In the genomic region with DNA sequence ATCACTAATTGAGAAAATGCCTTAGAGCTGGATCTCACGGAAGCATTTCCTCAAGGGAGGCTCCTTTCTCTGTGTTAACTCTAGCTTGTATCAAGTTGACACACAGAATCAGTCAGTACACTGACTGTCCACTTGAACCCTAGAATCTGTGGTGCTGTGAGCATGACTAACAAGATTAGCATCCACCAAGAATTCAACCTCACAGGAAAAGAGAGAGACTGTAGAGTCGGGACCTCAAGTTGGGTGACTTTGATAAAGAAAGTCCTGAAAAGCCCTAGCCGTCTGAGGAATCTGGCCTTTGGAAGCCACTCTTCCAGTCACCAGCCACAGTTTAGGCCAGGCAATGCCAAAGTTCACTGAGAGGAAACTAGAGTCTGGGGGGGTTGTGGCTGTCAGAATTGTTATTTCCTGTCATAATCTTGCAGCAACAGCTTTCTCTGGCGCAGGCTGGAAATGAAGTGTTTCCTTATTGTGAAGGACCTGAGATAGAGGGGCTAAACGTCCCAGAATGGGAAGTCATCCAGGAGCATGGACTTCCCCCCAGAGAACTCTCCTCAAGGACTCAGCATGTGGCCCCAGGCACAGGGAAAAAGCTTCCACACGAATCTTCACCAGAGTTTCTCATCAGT, we compare ENCODE assay signal across 10 mouse cellular contexts.
DNase-seq lines count a peak whose midpoint lies in the region; ATAC-seq and TF ChIP-seq lines count a peak whose summit lies in the region.
"Had no signal": no experiment of that assay in that cellular context is flagged by ENCODE, and none has a peak within 500 bp of the region (broad histone marks: within the 10 kb centered on the region; RNA-seq: fewer than 3 reads in every experiment).

No protein-coding gene starts in this region.

- H3K27ac ChIP-seq in heart, embryonic 10.5 days = peak overlapping the region; percentile 11; the same call in 1 of the 2 replicates
- peak overlapping the region; percentile 68 for H3K27ac ChIP-seq in kidney, postnatal 0 days
- H3K27ac ChIP-seq in hindbrain, postnatal 0 days = no peak overlapping the region
- H3K27ac ChIP-seq: limb, embryonic 13.5 days; neural tube, embryonic 13.5 days had no signal

- ATAC-seq in kidney, postnatal 0 days (replicated peaks; ENCODE audit: low FRiP score, low read depth) = peak; percentile 43; the same call in 1 of the 2 replicates
- ATAC-seq in megakaryocyte progenitor cell, adult 5-6 weeks (replicated peaks; ENCODE audit: poor library complexity) = peak; percentile 79
- ATAC-seq in inflammation-experienced regulatory T-cells, adult 6 months = no peak
- no peak for ATAC-seq in hindbrain, postnatal 0 days

- no peak for TF ChIP-seq POLR2A in lung, adult 2 months (IDR thresholded peaks at IDR 0.05; ENCODE audit: borderline replicate concordance, extremely low read depth, low read depth, low read length)

- H3K4me3 ChIP-seq in lung, adult 2 months (replicated peaks; ENCODE audit: extremely low read depth, low read depth, low read length) = no peak overlapping the region
- no peak overlapping the region for H3K4me3 ChIP-seq in heart, embryonic 10.5 days
- H3K4me3 ChIP-seq in kidney, postnatal 0 days (replicated peaks; ENCODE audit: low read depth, low read length) = no peak overlapping the region
- no peak overlapping the region for H3K4me3 ChIP-seq in hindbrain, postnatal 0 days (ENCODE audit: low read length)
- H3K4me3 ChIP-seq: limb, embryonic 13.5 days; neural tube, embryonic 13.5 days had no signal

- H3K4me2 ChIP-seq in kidney, postnatal 0 days (ENCODE audit: low read length) = no peak overlapping the region
- no peak overlapping the region for H3K4me2 ChIP-seq in hindbrain, postnatal 0 days (ENCODE audit: low read depth, low read length)
- H3K4me2 ChIP-seq: limb, embryonic 13.5 days; neural tube, embryonic 13.5 days had no signal

- H3K36me3 ChIP-seq in heart, embryonic 10.5 days = no peaks in the 10 kb centered on the region
- H3K36me3 ChIP-seq in kidney, postnatal 0 days (ENCODE audit: insufficient read depth, low read length) = no peaks in the 10 kb centered on the region
- no peaks in the 10 kb centered on the region for H3K36me3 ChIP-seq in hindbrain, postnatal 0 days (ENCODE audit: insufficient read depth, low read length)
- H3K36me3 ChIP-seq: limb, embryonic 13.5 days; neural tube, embryonic 13.5 days had no signal

- no peaks in the 10 kb centered on the region for H3K9me3 ChIP-seq in heart, embryonic 10.5 days
- H3K9me3 ChIP-seq in kidney, postnatal 0 days (replicated peaks; ENCODE audit: low read length) = no peaks in the 10 kb centered on the region
- H3K9me3 ChIP-seq in hindbrain, postnatal 0 days (ENCODE audit: low read length) = no peaks in the 10 kb centered on the region
- H3K9me3 ChIP-seq: limb, embryonic 13.5 days; neural tube, embryonic 13.5 days had no signal

- peak; percentile 45 to 65 for DNase-seq in lung, adult 18-20 months
- DNase-seq in lung, adult 2 months = no peak
- DNase-seq in heart, embryonic 10.5 days (ENCODE audit: low spot score) = no peak
- peak; percentile 86 for DNase-seq in kidney, postnatal 0 days (ENCODE audit: low spot score)
- no peak for DNase-seq in hindbrain, postnatal 0 days (ENCODE audit: low spot score)
- no peak for DNase-seq in gastrocnemius, postnatal 25 days

- peaks cover 7% of the 10 kb centered on the region for H3K4me1 ChIP-seq in lung, adult 2 months (ENCODE audit: control insufficient read depth, insufficient read depth, low read length)
- H3K4me1 ChIP-seq in heart, embryonic 10.5 days = peaks cover 19% of the 10 kb centered on the region
- H3K4me1 ChIP-seq in kidney, postnatal 0 days (replicated peaks; ENCODE audit: insufficient read depth, low read length) = no peaks in the 10 kb centered on the region; the same call in 1 of the 2 replicates
- H3K4me1 ChIP-seq in hindbrain, postnatal 0 days (ENCODE audit: insufficient read depth, low read length) = no peaks in the 10 kb centered on the region
- H3K4me1 ChIP-seq: neural tube, embryonic 13.5 days had no signal

- H3K9ac ChIP-seq in kidney, postnatal 0 days (ENCODE audit: low read depth, low read length) = no peak overlapping the region
- H3K9ac ChIP-seq in hindbrain, postnatal 0 days (replicated peaks; ENCODE audit: low read length) = no peak overlapping the region
- H3K9ac ChIP-seq: limb, embryonic 13.5 days; neural tube, embryonic 13.5 days had no signal

- no peak for TF ChIP-seq CTCF in lung, adult 2 months (IDR thresholded peaks at IDR 0.05; ENCODE audit: insufficient read depth, low read length)
- no peak for TF ChIP-seq CTCF in kidney, postnatal 0 days (IDR thresholded peaks at IDR 0.05; ENCODE audit: low read depth)
- TF ChIP-seq CTCF in hindbrain, postnatal 0 days (IDR thresholded peaks at IDR 0.05; ENCODE audit: low read depth) = no peak

- H3K27me3 ChIP-seq in heart, embryonic 10.5 days (ENCODE audit: insufficient read depth, poor library complexity, severe bottlenecking) = peaks cover 6% of the 10 kb centered on the region; the same call in 1 of the 2 replicates
- H3K27me3 ChIP-seq in kidney, postnatal 0 days (ENCODE audit: insufficient read depth, low read length) = peaks cover 3% of the 10 kb centered on the region; the same call in 1 of the 2 replicates
- no peaks in the 10 kb centered on the region for H3K27me3 ChIP-seq in hindbrain, postnatal 0 days (ENCODE audit: insufficient read depth, low read length)
- H3K27me3 ChIP-seq: limb, embryonic 13.5 days had no signal

- 14% methylated on average over 6 of the region's 6 CpGs for WGBS in lung, adult 2 months
- 27% methylated on average over 6 of the region's 6 CpGs for WGBS in heart, embryonic 10.5 days
- WGBS in kidney, postnatal 0 days = 38% methylated on average over 6 of the region's 6 CpGs
- WGBS in hindbrain, postnatal 0 days = 47% methylated on average over 6 of the region's 6 CpGs

Comparison
In these comparisons a context has a peak if more than half of its experiments do, and no peak if none do; other contexts are left out.
1. DNase-seq: peak in lung, adult 18-20 months (2 of 2) and kidney, postnatal 0 days (single experiment); none in lung, adult 2 months (single experiment), heart, embryonic 10.5 days (single experiment), hindbrain, postnatal 0 days (single experiment) and gastrocnemius, postnatal 25 days (single experiment).
2. ATAC-seq: peak in kidney, postnatal 0 days (single experiment) and megakaryocyte progenitor cell, adult 5-6 weeks (single experiment); none in inflammation-experienced regulatory T-cells, adult 6 months (single experiment) and hindbrain, postnatal 0 days (single experiment).